Mouse (Mus musculus): ENCODE results near the gene Tas2r140.

The Tas2r140 gene

DNA sequence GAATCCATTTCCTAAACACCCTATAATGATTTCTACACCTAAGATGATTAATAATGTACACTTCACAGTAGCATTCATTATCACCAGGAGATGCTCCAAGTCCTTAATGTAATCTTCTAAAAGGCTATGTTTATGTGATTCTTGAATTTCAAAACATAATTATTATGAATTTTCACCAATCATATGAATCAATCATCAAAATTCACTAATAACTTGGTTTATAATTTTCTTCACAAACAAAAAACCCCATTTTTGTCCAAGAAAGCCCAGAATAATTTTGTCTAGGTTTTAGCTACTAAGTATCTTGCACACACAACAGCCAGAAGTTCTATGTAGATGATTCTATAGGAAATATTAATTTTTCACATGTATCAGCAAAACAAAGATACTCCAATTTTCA, at the start of gene Tas2r140:
TSS of gene Tas2r140 (minus strand) at position 101 of the 400 bp plus-strand sequence.
- no peak for DNase-seq

DNA sequence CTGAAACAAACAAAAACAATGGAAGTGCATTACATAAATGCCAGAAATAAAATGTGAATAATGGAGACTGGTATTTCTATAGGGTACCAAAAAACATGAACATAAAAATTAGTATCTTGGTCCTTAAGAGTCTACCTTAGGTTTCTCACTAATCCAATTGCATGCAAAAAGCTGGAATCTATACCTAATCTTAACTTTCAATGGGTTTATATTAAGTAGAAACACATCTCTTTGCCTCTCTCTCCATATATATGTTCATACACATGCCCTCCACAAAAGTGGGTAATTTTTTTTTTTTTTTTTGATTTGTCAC, 48.9 kb upstream of the Tas2r140 start, which contains the start of gene Smim10l1:
TSS of gene Smim10l1 (plus strand) at position 301 of the 313 bp plus-strand sequence.
- DNase-seq = no peak

DNA sequence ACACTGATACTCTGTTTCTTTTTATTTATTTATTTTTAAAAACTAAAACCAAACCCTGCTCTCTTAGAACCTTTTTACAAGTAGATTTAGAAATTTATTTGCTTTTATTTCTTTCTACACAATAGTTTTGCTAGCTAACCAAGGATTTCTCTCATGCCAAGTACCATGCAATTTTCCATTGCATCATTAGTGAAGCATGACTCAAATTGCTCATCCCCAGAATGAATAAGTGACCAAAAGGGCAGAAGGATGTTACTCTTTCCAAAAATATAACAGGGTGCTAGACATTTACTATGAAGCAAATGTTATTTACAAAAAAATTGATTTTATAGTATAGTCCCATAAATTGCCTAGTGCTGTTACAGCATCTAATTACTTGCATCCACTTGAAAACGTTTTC, 46.8 kb upstream of the Tas2r140 start:
- no peak for DNase-seq

DNA sequence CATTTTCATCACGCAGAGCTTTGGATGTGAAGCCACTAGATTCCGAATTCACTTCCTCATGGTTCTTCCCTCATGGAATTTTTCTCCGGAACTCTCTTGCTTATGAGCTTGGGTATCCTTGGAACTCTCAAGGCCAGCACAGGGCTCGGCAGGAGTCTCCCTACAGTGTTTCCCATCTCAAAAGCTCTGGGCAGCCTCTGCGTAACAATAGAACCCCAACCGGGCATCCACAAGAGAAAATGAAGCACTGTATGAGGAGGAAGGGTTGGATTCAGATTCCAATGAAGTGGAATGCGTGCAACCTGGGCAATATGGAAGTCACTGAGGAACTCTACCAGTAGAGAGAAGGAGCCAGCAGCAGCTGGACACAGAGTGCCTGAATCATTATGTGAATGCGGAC, 36.6 kb upstream of the Tas2r140 start:
- DNase-seq = no peak

DNA sequence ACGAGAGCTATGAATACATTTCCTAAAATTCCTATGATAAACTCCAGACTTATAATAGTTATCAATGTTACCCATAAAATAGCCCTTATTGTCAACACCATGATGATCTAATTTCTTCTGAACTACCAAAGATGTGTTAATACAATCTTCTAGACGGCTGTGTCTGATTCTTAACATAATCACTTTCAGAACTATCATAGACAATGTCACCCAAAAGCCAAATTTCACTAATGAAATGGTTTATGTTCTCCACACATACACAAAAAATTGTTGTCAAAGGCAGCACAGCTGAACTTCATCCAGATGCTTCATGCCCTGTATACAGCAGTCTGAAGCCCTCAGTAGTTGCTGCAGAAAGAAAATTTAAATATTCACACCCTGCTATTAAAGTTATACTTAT, 18.6 kb downstream of the Tas2r140 start, which contains the start of gene Tas2r103:
TSS of gene Tas2r103 (minus strand) at position 101 of the 400 bp plus-strand sequence.
- DNase-seq = no peak
